Mouse (Mus musculus): ENCODE results near the gene Tyrp1.

Gene Tyrp1

DNA sequence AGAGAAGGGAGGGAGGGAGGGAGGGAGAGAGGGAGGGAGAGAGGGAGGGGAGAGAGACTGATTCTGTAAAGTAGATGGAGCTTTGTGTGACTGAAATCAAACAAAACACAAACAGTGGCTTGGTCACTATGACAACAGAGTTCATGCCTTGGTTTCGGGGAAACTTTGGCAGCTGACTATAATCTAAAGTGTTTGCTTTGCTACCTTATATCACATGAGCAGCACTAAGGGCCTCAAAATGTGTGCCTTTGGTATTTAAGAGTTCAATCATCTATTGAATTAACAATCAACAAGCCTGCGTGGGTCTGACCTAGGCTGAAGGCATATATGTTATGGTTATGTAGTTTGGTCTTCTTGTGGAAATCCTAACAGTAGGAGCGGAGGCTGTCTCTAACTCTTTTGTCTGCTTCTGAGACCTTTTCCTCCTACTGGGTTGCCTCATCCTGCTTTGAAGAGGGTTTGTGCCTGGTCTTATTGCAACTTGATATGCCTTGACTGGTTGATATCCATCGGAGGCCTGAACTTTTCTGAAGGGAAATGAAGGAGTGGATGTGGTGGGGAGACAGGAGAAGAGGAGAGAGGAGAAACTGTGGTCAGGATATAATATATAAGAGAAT is 61.5 kb downstream of the Tyrp1 start:
- DNase-seq (ENCODE audit: low read depth, low spot score), result no peak
